Mouse (Mus musculus) thymus, postnatal 25 days (tissue): ENCODE results near the gene Pex3.
"Not testable (repeated sequence)": the region's sequence is repeated elsewhere in the genome, so short reads cannot be mapped to it uniquely, and the experiment has no call there.

Source experiments
- DNase-seq: peaks from one replicate; pipeline ENCODE4 v3.0.0; 2022

Gene Pex3

GRCm38 (mm10) chr10:13534751-13535150 is 18.2 kb downstream of the Pex3 start:
- DNase-seq: no peak

GRCm38 (mm10) chr10:13528155-13528554 is 24.8 kb downstream of the Pex3 start:
- no peak for DNase-seq

- DNase-seq: no peak
Observed at GRCm38 (mm10) chr10:13521857-13522256, 31.1 kb downstream of the Pex3 start.

GRCm38 (mm10) chr10:13502371-13502770 is 50.6 kb downstream of the Pex3 start:
- no peak for DNase-seq

GRCm38 (mm10) chr10:13501533-13501932 is 51.4 kb downstream of the Pex3 start:
- DNase-seq: not testable (repeated sequence)

- DNase-seq: peak; percentile 89
Observed at GRCm38 (mm10) chr10:13500938-13501496, 51.9 kb downstream of the Pex3 start.

- no peak for DNase-seq
Observed at GRCm38 (mm10) chr10:13500473-13500872, 52.5 kb downstream of the Pex3 start.

GRCm38 (mm10) chr10:13499331-13499730 is 53.6 kb downstream of the Pex3 start, which contains the start of gene Fuca2:
Fuca2 (plus strand) TSS chr10:13499540.
- peak; percentile 37 for DNase-seq

GRCm38 (mm10) chr10:13496315-13496714 is 56.6 kb downstream of the Pex3 start:
- no peak for DNase-seq

- DNase-seq: no peak
Observed at GRCm38 (mm10) chr10:13493978-13494686, 58.8 kb downstream of the Pex3 start.

- DNase-seq: no peak
Observed at GRCm38 (mm10) chr10:13489671-13490070, 63.3 kb downstream of the Pex3 start.

GRCm38 (mm10) chr10:13485958-13486357 is 67.0 kb downstream of the Pex3 start:
- DNase-seq: no peak

GRCm38 (mm10) chr10:13479341-13479740 is 73.6 kb downstream of the Pex3 start:
- no peak for DNase-seq

GRCm38 (mm10) chr10:13475121-13475520 is 77.8 kb downstream of the Pex3 start:
- DNase-seq: peak; percentile 58

GRCm38 (mm10) chr10:13474568-13474955 is 78.4 kb downstream of the Pex3 start:
- DNase-seq: peak; percentile 29
